Mouse (Mus musculus): ENCODE data around the gene Maml3. TPM values are rescaled to one million over a fixed set of nuclear protein-coding genes. Genes with fewer than 3 reads are reported as not detected.
A peak's percentile ranks its signal among the peaks of the same experiment; 100 is the strongest.

Gene Maml3
- polyA plus RNA-seq, 1 experiment: not detected

DNA sequence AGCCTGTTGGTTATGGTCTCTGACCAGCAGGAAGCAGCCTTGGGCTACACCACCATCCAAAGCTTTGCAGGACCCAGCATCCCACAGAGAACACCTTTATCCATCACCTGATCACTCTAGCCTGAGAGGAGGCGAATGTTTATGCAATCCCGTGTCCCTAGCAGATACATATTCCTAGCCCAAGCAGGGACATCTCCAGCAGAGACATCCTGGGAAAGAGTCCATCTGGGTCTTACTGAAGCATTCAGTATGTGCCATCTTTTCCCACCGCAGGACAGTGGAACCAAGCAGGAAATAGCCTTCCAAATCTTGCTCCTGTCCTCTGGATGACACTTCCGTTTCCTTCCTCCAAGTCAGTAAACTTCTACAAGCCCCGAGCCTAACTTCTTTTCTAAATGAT is 351.6 kb downstream of the Maml3 start:
- no peak overlapping the region for H3K27ac ChIP-seq (ENCODE audit: insufficient read depth, low read depth, low read length)
- H3K4me1 ChIP-seq (ENCODE audit: control insufficient read depth, insufficient read depth, low read length): peaks cover 25% of the 10 kb centered on the region
- H3K4me3 ChIP-seq (ENCODE audit: insufficient read depth, low read depth, low read length): no peak overlapping the region
- TF ChIP-seq CTCF (IDR thresholded peaks at IDR 0.05; ENCODE audit: insufficient read depth, low read depth, low read length): no peak
- no peak for TF ChIP-seq POLR2A (IDR thresholded peaks at IDR 0.05; ENCODE audit: insufficient read depth, low read depth, low read length)
- WGBS: 87% methylated on average over 5 of the region's 5 CpGs

DNA sequence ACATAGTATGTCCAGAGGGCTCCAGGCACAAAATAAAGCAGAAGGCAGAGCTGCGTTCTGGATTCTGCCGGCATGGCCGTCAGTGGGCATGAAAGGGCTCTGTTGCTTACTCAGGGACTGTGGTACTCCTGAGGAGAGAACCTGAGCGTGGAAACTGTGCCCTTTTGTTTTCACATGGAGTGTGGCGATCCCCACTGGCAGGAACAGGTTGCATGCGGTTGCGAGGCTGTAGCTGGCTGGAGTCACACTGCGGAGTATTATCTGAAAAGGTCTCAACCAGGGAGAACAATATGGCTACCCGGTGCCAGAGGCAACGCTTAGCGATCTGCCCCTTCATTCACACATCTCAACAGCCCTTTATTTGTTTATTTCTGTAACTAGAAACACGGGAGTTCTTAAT is 353.4 kb downstream of the Maml3 start:
- Histone ChIP-seq H3K27ac (ENCODE audit: insufficient read depth, low read depth, low read length) (peak overlapping the region; percentile 10; the same call in 1 of the 2 replicates), H3K4me3 (ENCODE audit: insufficient read depth, low read depth, low read length) (no peak overlapping the region), H3K4me1 (ENCODE audit: control insufficient read depth, insufficient read depth, low read length) (peaks cover 25% of the 10 kb centered on the region)
- WGBS: 42% methylated on average over 12 of the region's 12 CpGs
- TF ChIP-seq CTCF (IDR thresholded peaks at IDR 0.05; ENCODE audit: insufficient read depth, low read depth, low read length) (no peak), POLR2A (IDR thresholded peaks at IDR 0.05; ENCODE audit: insufficient read depth, low read depth, low read length) (no peak)

DNA sequence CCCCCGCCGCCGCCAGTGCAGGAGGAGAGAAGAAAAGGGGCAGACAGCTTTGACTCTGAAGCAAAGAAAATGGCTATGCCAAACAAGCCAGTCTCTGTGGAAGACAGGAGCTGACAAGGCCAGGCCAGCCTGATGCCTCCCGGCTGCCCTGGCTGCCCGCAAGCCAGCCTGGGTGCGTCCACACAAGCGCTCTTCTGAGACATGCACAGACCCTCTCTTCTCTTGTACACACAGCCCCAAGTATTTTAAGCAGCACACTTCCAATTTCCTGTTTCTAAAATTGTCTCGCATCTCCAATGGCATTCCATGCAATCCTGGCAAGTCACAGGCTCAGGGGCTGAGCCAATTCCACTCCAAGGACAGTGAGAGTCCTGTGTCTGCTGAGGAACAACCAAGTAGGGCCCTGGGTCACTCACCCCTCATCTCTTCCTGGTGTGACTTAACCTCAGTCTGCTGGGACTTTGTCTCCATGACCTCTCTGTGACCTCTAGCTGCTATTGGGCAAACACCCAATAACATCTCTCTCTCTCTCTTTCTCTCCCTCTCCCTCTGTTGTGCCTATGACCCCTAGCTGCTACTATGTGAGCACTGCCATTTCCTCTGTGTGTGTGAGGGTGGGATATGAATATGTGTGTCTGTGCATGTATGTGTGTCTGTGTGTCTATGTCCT is 354.9 kb downstream of the Maml3 start:
- 12% methylated on average over 8 of the region's 8 CpGs for WGBS
- Histone ChIP-seq H3K27ac (ENCODE audit: insufficient read depth, low read depth, low read length) (peak overlapping the region; percentile 68), H3K4me3 (ENCODE audit: insufficient read depth, low read depth, low read length) (no peak overlapping the region), H3K4me1 (ENCODE audit: control insufficient read depth, insufficient read depth, low read length) (peaks cover 25% of the 10 kb centered on the region)
- TF ChIP-seq POLR2A (IDR thresholded peaks at IDR 0.05; ENCODE audit: insufficient read depth, low read depth, low read length): no peak
- TF ChIP-seq CTCF (IDR thresholded peaks at IDR 0.05; ENCODE audit: insufficient read depth, low read depth, low read length): no peak

DNA sequence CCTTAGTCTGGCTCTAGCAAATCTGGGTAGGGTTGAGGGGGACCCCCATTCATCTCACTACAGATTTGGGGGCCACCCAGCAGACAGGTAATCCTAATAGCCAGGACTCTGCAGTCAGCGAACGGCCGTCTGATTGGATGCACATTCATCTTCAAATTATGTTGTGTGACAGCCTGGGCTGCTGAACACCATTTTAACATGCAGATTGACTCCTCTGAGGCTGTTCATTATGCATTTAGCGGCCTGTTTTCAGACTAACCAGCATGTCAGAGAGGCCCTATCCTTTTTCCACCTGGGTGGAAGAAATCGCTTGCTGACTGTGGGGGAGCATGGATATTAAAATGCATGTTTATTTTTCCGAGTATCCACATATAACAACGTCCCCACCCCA is 355.5 kb downstream of the Maml3 start:
- Histone ChIP-seq H3K27ac (ENCODE audit: insufficient read depth, low read depth, low read length) (peak overlapping the region; percentile 68), H3K4me1 (ENCODE audit: control insufficient read depth, insufficient read depth, low read length) (peaks cover 25% of the 10 kb centered on the region), H3K4me3 (ENCODE audit: insufficient read depth, low read depth, low read length) (no peak overlapping the region)
- WGBS: 19% methylated on average over 7 of the region's 7 CpGs
- TF ChIP-seq POLR2A (IDR thresholded peaks at IDR 0.05; ENCODE audit: insufficient read depth, low read depth, low read length): no peak
- no peak for TF ChIP-seq CTCF (IDR thresholded peaks at IDR 0.05; ENCODE audit: insufficient read depth, low read depth, low read length)

DNA sequence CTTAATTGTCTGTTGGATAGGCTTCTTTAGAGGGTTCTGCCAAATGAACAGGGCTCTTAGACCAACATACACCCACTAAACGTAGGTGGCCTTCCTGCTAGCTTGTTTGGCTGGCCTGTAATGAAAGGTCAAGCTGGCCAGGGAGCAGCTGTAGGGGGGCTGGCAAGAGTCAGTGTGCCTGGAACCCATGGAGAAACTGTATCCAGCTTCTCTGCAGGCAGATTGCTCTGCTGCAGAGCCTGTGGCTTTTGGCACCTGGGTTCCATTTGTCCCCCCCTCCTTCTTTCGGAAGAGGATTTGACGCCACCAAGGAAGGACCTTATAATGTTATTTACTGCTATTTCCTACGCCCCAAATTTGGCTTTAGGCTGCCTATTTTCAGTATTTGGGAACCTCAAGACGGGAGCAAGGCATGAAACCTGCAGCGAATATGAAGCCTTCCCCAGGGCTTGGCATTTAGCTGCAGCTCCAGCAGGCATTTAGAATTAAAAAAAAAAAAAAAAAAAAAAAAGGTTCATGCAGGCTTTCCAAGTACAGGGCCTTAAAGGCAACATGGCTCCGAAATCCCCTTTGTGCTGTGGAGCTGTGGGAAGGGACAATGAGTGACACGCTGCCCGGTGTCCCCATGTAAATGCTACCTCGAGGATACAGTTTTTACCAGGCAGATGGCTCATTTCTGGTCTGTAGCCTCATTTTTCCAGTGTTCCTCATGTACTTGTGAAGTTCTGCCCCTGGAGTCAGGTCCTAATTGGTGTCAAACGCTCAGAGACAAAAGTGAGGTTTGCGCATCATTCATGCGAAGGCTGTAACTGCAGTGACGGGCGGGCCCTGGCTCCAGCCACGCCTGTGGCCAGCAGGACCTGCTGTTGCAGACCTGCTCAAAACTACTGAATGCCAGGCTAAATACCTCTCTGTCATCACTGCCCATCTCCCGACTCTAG is 356.2 kb downstream of the Maml3 start:
- TF ChIP-seq CTCF (IDR thresholded peaks at IDR 0.05; ENCODE audit: insufficient read depth, low read depth, low read length): no peak
- no peak for TF ChIP-seq POLR2A (IDR thresholded peaks at IDR 0.05; ENCODE audit: insufficient read depth, low read depth, low read length)
- Histone ChIP-seq H3K4me3 (ENCODE audit: insufficient read depth, low read depth, low read length) (no peak overlapping the region), H3K4me1 (ENCODE audit: control insufficient read depth, insufficient read depth, low read length) (peaks cover 25% of the 10 kb centered on the region), H3K27ac (ENCODE audit: insufficient read depth, low read depth, low read length) (peak overlapping the region; percentile 68)
- whole genome bisulfite sequencing: 67% methylated on average over 17 of the region's 17 CpGs

DNA sequence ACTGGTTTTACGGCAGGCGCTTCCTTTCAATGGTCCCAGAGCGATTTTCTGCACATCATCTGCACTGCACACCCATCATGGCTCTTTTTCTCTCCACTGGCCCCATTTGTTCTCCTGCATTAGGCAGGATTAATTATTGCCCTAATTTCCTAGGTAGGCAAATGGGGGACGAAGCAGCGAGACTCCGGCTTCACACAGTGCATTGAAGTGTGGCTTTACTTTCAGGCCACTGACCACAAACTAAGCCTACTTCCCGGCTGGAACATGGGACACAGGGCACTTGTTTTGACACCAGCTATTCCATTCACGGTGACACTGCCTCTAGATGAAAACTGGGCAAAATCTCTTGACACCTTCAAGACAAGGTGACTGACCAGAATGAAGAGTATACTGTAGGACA is 358.1 kb downstream of the Maml3 start:
- peaks cover 27% of the 10 kb centered on the region for H3K4me1 ChIP-seq (ENCODE audit: control insufficient read depth, insufficient read depth, low read length)
- no peak for TF ChIP-seq CTCF (IDR thresholded peaks at IDR 0.05; ENCODE audit: insufficient read depth, low read depth, low read length)
- TF ChIP-seq POLR2A (IDR thresholded peaks at IDR 0.05; ENCODE audit: insufficient read depth, low read depth, low read length): no peak
- WGBS: 80% methylated on average over 8 of the region's 8 CpGs
- H3K27ac ChIP-seq (ENCODE audit: insufficient read depth, low read depth, low read length): no peak overlapping the region
- no peak overlapping the region for H3K4me3 ChIP-seq (ENCODE audit: insufficient read depth, low read depth, low read length)

DNA sequence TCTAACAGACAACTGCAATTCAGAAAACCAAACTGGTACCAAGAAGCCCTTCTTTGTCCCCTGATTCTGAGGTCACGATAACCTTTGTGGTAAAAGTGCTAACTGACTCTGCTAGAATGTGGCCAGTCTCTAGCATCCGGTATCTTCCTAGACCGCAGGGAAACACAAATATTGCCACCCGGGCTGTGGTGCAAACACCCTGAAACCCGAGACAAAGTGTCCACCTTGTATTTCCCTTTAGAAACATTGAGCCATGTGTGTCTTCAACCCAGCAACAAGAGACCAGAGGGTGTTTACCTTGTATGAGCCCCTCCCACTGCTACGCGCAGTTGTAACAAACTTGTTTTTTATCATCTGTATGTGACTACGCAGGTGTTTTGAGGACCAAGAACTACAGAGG is 359.7 kb downstream of the Maml3 start:
- Histone ChIP-seq H3K4me1 (ENCODE audit: control insufficient read depth, insufficient read depth, low read length) (peaks cover 24% of the 10 kb centered on the region), H3K27ac (ENCODE audit: insufficient read depth, low read depth, low read length) (no peak overlapping the region), H3K4me3 (ENCODE audit: insufficient read depth, low read depth, low read length) (no peak overlapping the region)
- WGBS: 93% methylated on average over 8 of the region's 8 CpGs
- TF ChIP-seq CTCF (IDR thresholded peaks at IDR 0.05; ENCODE audit: insufficient read depth, low read depth, low read length) (no peak), POLR2A (IDR thresholded peaks at IDR 0.05; ENCODE audit: insufficient read depth, low read depth, low read length) (no peak)

DNA sequence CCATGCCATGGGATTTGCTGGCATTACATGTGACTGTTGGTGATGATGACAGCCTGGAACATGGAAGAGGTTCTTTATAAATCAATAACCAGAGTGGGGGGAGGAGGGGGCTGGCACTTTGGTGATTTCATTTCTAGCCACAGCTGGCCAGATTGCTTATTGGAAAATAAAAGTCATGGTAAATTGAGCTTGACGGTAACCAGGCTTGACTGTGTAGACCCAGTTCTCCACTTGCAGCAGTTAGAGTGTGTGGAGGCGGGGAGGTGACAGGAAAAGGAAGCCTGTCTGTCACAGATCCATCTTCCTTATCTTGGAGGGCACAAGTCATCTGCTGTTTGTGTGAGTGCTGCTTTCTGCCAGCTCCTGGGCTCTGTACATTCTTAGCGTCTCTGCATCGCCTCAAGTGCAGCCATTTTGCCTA is 360.5 kb downstream of the Maml3 start:
- Histone ChIP-seq H3K27ac (ENCODE audit: insufficient read depth, low read depth, low read length) (no peak overlapping the region), H3K4me1 (ENCODE audit: control insufficient read depth, insufficient read depth, low read length) (peaks cover 18% of the 10 kb centered on the region), H3K4me3 (ENCODE audit: insufficient read depth, low read depth, low read length) (no peak overlapping the region)
- 88% methylated on average over 4 of the region's 4 CpGs for WGBS
- TF ChIP-seq POLR2A (IDR thresholded peaks at IDR 0.05; ENCODE audit: insufficient read depth, low read depth, low read length): no peak
- TF ChIP-seq CTCF (IDR thresholded peaks at IDR 0.05; ENCODE audit: insufficient read depth, low read depth, low read length): no peak

DNA sequence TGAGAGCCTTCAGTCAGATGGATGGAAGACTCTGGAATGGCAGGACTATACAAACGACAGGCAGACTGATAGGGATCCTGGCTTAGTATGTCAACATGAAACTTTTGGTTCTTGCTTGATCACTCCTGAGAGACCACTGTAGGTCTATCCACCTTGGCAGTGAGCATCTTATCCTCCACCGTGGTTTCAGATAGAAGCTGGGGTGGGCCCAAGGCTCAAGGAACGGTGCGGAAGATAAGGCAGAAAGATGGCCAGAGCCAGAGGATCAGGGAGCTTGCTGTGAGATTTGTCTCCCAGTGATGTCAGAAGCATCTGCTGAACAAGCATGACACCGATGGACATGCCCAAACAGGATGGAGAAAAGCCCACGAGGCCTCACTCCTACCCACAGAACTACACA is 362.5 kb downstream of the Maml3 start:
- no peak overlapping the region for H3K27ac ChIP-seq (ENCODE audit: insufficient read depth, low read depth, low read length)
- TF ChIP-seq POLR2A (IDR thresholded peaks at IDR 0.05; ENCODE audit: insufficient read depth, low read depth, low read length) (no peak), CTCF (IDR thresholded peaks at IDR 0.05; ENCODE audit: insufficient read depth, low read depth, low read length) (no peak)
- H3K4me3 ChIP-seq (ENCODE audit: insufficient read depth, low read depth, low read length): no peak overlapping the region
- peaks cover 12% of the 10 kb centered on the region for H3K4me1 ChIP-seq (ENCODE audit: control insufficient read depth, insufficient read depth, low read length)
- 93% methylated on average over 6 of the region's 6 CpGs for WGBS

Measured in olfactory bulb, adult 2 months (tissue).